Mouse (Mus musculus) CD4-positive helper T cell, adult 2 months (primary cell): ENCODE measurements around the gene Fam19a1.
"Not testable (repeated sequence)": the region's sequence is repeated elsewhere in the genome, so short reads cannot be mapped to it uniquely, and the experiment has no call there.

Experiments
- DNase-seq: peaks from one replicate; pipeline ENCODE4 v3.0.0-alpha.2; 2012; ENCODE audit warnings: low read depth, missing footprints, low spot score

Fam19a1 gene

GRCm38 (mm10) chr6:96112854-96113253, at the start of gene Fam19a1:
Gene Fam19a1, plus strand, starts transcription at chr6:96113154.
- no peak for DNase-seq

GRCm38 (mm10) chr6:96071080-96071479, 41.9 kb upstream of the Fam19a1 start:
- DNase-seq: no peak

- no peak for DNase-seq
Measured at GRCm38 (mm10) chr6:96071567-96071966, 41.4 kb upstream of the Fam19a1 start.

GRCm38 (mm10) chr6:96089961-96090360, 23.0 kb upstream of the Fam19a1 start:
- no peak for DNase-seq

- no peak for DNase-seq
Measured at GRCm38 (mm10) chr6:96093716-96094115, 19.2 kb upstream of the Fam19a1 start.

- no peak for DNase-seq
Measured at GRCm38 (mm10) chr6:96098225-96098624, 14.7 kb upstream of the Fam19a1 start.

GRCm38 (mm10) chr6:96111656-96112055, 1.3 kb upstream of the Fam19a1 start:
- DNase-seq: no peak

GRCm38 (mm10) chr6:96114151-96114550, 1.2 kb downstream of the Fam19a1 start:
- DNase-seq: no peak

GRCm38 (mm10) chr6:96116148-96116533, 3.2 kb downstream of the Fam19a1 start:
- DNase-seq: no peak

GRCm38 (mm10) chr6:96116534-96117272, 3.7 kb downstream of the Fam19a1 start:
- DNase-seq: no peak

GRCm38 (mm10) chr6:96143326-96143725, 30.4 kb downstream of the Fam19a1 start:
- DNase-seq: no peak

- DNase-seq: no peak
Measured at GRCm38 (mm10) chr6:96165403-96165802, 52.4 kb downstream of the Fam19a1 start.

GRCm38 (mm10) chr6:96165818-96166379, 52.9 kb downstream of the Fam19a1 start, which contains the start of gene 1700123L14Rik:
Gene 1700123L14Rik, minus strand, starts transcription at chr6:96166243.
- no peak for DNase-seq

GRCm38 (mm10) chr6:96167031-96167430, 54.1 kb downstream of the Fam19a1 start:
- DNase-seq: no peak

GRCm38 (mm10) chr6:96173681-96174080, 60.7 kb downstream of the Fam19a1 start:
- no peak for DNase-seq

- DNase-seq: no peak
Measured at GRCm38 (mm10) chr6:96178530-96178929, 65.6 kb downstream of the Fam19a1 start.

GRCm38 (mm10) chr6:96183392-96183791, 70.4 kb downstream of the Fam19a1 start:
- no peak for DNase-seq

- DNase-seq: no peak
Measured at GRCm38 (mm10) chr6:96186517-96186916, 73.6 kb downstream of the Fam19a1 start.

- DNase-seq: not testable (repeated sequence)
Measured at GRCm38 (mm10) chr6:96198991-96199390, 86.0 kb downstream of the Fam19a1 start.

GRCm38 (mm10) chr6:96205395-96205794, 92.4 kb downstream of the Fam19a1 start:
- no peak for DNase-seq

- no peak for DNase-seq
Measured at GRCm38 (mm10) chr6:96234806-96235205, 121.9 kb downstream of the Fam19a1 start.

- DNase-seq: no peak
Measured at GRCm38 (mm10) chr6:96244320-96244719, 131.4 kb downstream of the Fam19a1 start.

GRCm38 (mm10) chr6:96252001-96252400, 139.0 kb downstream of the Fam19a1 start:
- DNase-seq: no peak
